Mouse (Mus musculus) liver, adult 2 months (tissue): ENCODE measurements around the gene Anapc5.

Experiments used
- CTCF ChIP-seq: fragments of 200-500 bp; IDR thresholded peaks from 2 replicates; pipeline ENCODE4 v1.5.1; 2011; ENCODE audit warnings: low read depth, low read length, control low read depth
- POLR2A ChIP-seq: fragments of 200-500 bp; IDR thresholded peaks from 2 replicates; pipeline ENCODE4 v1.6.1; 2011; ENCODE audit warnings: low read length, control low read depth; ENCODE audit not compliant: insufficient read depth; ENCODE audit errors: extremely low read depth

GRCm38 (mm10) chr5:122805503-122805902 lies 15.6 kb downstream of the Anapc5 start:
- TF ChIP-seq POLR2A, result no peak
- TF ChIP-seq CTCF, result no peak
